Mouse (Mus musculus) megakaryocyte progenitor cell, adult 5-6 weeks (primary cell): ENCODE measurements around the gene Paics. TPM values are rescaled to one million over a fixed set of nuclear protein-coding genes. Genes with fewer than 3 reads are reported as not detected.
A peak's percentile ranks its signal among the peaks of the same experiment; 100 is the strongest.
"Not testable (repeated sequence)": the region's sequence is repeated elsewhere in the genome, so short reads cannot be mapped to it uniquely, and the experiment has no call there.

Source experiments
- ATAC-seq: replicated peaks from 2 replicates; pipeline ENCODE4 v1.8.0; 2016; ENCODE audit warnings: mild to moderate bottlenecking, moderate TSS enrichment, inconsistent platforms; ENCODE audit not compliant: poor library complexity
- total RNA-seq, 2 experiments: library from RNA; stranded (forward) in 1 of 2; stranded (reverse) in 1 of 2; fragments of 157-497, 149-512 nt in 1 of 2; fragments of 200-1000 nt in 1 of 2; gene quantifications; 2 replicates each; pipeline versions ENCODE4 v1.2.3 to v1.2.4; 2015 to 2017

The Paics gene
- total RNA-seq, 2 experiments from 2014 or later, result 381 to 397 TPM

- no peak for ATAC-seq
These were observed 583 bp upstream of the Paics start for GRCm38 (mm10) chr5:76950343-76951105.

- no peak for ATAC-seq
These were observed 1.3 kb downstream of the Paics start for GRCm38 (mm10) chr5:76952112-76953040.

GRCm38 (mm10) chr5:76953794-76954193 is 2.7 kb downstream of the Paics start:
- no peak for ATAC-seq

GRCm38 (mm10) chr5:76954271-76954900 is 3.3 kb downstream of the Paics start:
- ATAC-seq, result no peak

- ATAC-seq, result no peak
These were observed 4.4 kb downstream of the Paics start for GRCm38 (mm10) chr5:76955474-76955873.

- ATAC-seq, result peak; percentile 77
These were observed 6.8 kb downstream of the Paics start for GRCm38 (mm10) chr5:76957954-76958353.

GRCm38 (mm10) chr5:76959587-76959986 is 8.5 kb downstream of the Paics start:
- ATAC-seq, result no peak

- ATAC-seq, result no peak
These were observed 11.4 kb downstream of the Paics start for GRCm38 (mm10) chr5:76962545-76962944.

- 0 out of 2 replicates have a peak, but pooled peaks have one; percentile 29 for ATAC-seq
These were observed 13.5 kb downstream of the Paics start for GRCm38 (mm10) chr5:76964651-76965050.

- no peak for ATAC-seq
These were observed 18.1 kb downstream of the Paics start for GRCm38 (mm10) chr5:76969250-76969649.

GRCm38 (mm10) chr5:76971115-76971514 is 20.0 kb downstream of the Paics start:
- not testable (repeated sequence) for ATAC-seq

- ATAC-seq, result peak; percentile 32; the same call in 1 of the 2 replicates
These were observed 22.4 kb downstream of the Paics start for GRCm38 (mm10) chr5:76973488-76973887.

- 0 out of 2 replicates have a peak, but pooled peaks have one; percentile 5 for ATAC-seq
These were observed 23.1 kb downstream of the Paics start for GRCm38 (mm10) chr5:76974207-76974553.

- ATAC-seq, result peak; percentile 96
These were observed 23.6 kb downstream of the Paics start, which contains the start of gene Srp72 for GRCm38 (mm10) chr5:76974554-76975285. Gene Srp72 (plus strand): TSS chr5:76974683.

GRCm38 (mm10) chr5:76975736-76976135 is 24.6 kb downstream of the Paics start:
- ATAC-seq, result no peak

- peak; percentile 60 for ATAC-seq
These were observed 32.9 kb downstream of the Paics start for GRCm38 (mm10) chr5:76984015-76984414.

GRCm38 (mm10) chr5:76990789-76991188 is 39.7 kb downstream of the Paics start:
- ATAC-seq, result peak; percentile 76

GRCm38 (mm10) chr5:76993174-76993814 is 42.2 kb downstream of the Paics start:
- peak; percentile 73 for ATAC-seq

GRCm38 (mm10) chr5:76998416-76998815 is 47.3 kb downstream of the Paics start:
- peak; percentile 70 for ATAC-seq

- ATAC-seq, result no peak
These were observed 50.1 kb downstream of the Paics start for GRCm38 (mm10) chr5:77001192-77001591.
